Mouse (Mus musculus) ES-Bruce4 (cell line): ENCODE measurements at regions not wholly inside any gene's neighbourhood (a gene's known extent, or its start where the extent isn't known, plus 50 kb on each side); places are given as distances from the start of the nearest gene placed in this dataset.

ENCODE experiments used
- H3K27ac ChIP-seq: 2 replicates; pipeline ENCODE4 v1.5.1; 2012; ENCODE audit warnings: low read length, inconsistent platforms; ENCODE audit not compliant: insufficient read depth
- H3K27me3 ChIP-seq: 2 replicates; pipeline ENCODE4 v1.6.1; 2012; ENCODE audit warnings: mild to moderate bottlenecking, low read length, inconsistent platforms; ENCODE audit not compliant: control insufficient read depth, poor library complexity, insufficient read depth, severe bottlenecking
- H3K36me3 ChIP-seq: 2 replicates; pipeline ENCODE4 v1.6.1; 2012; ENCODE audit warnings: inconsistent platforms, mild to moderate bottlenecking, low read length, moderate library complexity; ENCODE audit not compliant: control insufficient read depth, poor library complexity, insufficient read depth, severe bottlenecking
- H3K4me1 ChIP-seq: one replicate; pipeline ENCODE4 v1.8.1; 2011; ENCODE audit warnings: low read length; ENCODE audit not compliant: control insufficient read depth, insufficient read depth
- H3K4me3 ChIP-seq: 2 replicates; pipeline ENCODE4 v1.5.1; 2011; ENCODE audit warnings: low read depth, mild to moderate bottlenecking, low read length
- H3K9ac ChIP-seq: 2 replicates; pipeline ENCODE4 v1.6.1; 2012; ENCODE audit warnings: low read depth, mild to moderate bottlenecking, inconsistent platforms; ENCODE audit not compliant: poor library complexity, severe bottlenecking
- H3K9me3 ChIP-seq: replicated peaks from 2 replicates; pipeline ENCODE4 v1.6.1; 2012; ENCODE audit warnings: mild to moderate bottlenecking, low read length, inconsistent platforms; ENCODE audit not compliant: control insufficient read depth, poor library complexity, insufficient read depth, severe bottlenecking
- CTCF ChIP-seq: IDR thresholded peaks from one replicate; pipeline ENCODE4 v1.8.1; 2011; ENCODE audit warnings: low read depth, low read length
- EP300 ChIP-seq: IDR thresholded peaks from 2 replicates; pipeline ENCODE4 v1.6.1; 2011; ENCODE audit warnings: low read depth, low read length; ENCODE audit not compliant: insufficient read depth
- POLR2A ChIP-seq: IDR thresholded peaks from one replicate; pipeline ENCODE4 v1.8.1; 2011; ENCODE audit warnings: low read length; ENCODE audit not compliant: insufficient read depth

GRCm38 (mm10) chr11:24671662-24672061 is 593.8 kb downstream of the Bcl11a start:
- no peaks in the 10 kb centered on the region for H3K36me3 ChIP-seq
- no peaks in the 10 kb centered on the region for H3K9me3 ChIP-seq
- no peak overlapping the region for H3K4me3 ChIP-seq
- H3K4me1 ChIP-seq: no peaks in the 10 kb centered on the region
- TF ChIP-seq CTCF (no peak), EP300 (no peak), POLR2A (no peak)
- no peak overlapping the region for H3K9ac ChIP-seq
- no peak overlapping the region for H3K27ac ChIP-seq
- no peaks in the 10 kb centered on the region for H3K27me3 ChIP-seq

GRCm38 (mm10) chr11:24673248-24674207 is 595.7 kb downstream of the Bcl11a start:
- Histone ChIP-seq H3K36me3 (no peaks in the 10 kb centered on the region), H3K4me3 (no peak overlapping the region), H3K9me3 (no peaks in the 10 kb centered on the region), H3K27ac (no peak overlapping the region), H3K27me3 (no peaks in the 10 kb centered on the region), H3K4me1 (no peaks in the 10 kb centered on the region), H3K9ac (no peak overlapping the region)
- no peak for TF ChIP-seq EP300
- no peak for TF ChIP-seq CTCF
- no peak for TF ChIP-seq POLR2A

- Histone ChIP-seq H3K9ac (no peak overlapping the region), H3K27ac (no peak overlapping the region)
- TF ChIP-seq POLR2A (no peak), EP300 (no peak), CTCF (no peak)
Observed at GRCm38 (mm10) chr11:24674208-24674571, 596.3 kb downstream of the Bcl11a start.

GRCm38 (mm10) chr11:24677016-24677415 is 599.2 kb downstream of the Bcl11a start:
- TF ChIP-seq POLR2A (no peak), EP300 (no peak), CTCF (no peak)
- Histone ChIP-seq H3K9me3 (no peaks in the 10 kb centered on the region), H3K27me3 (no peaks in the 10 kb centered on the region), H3K4me3 (no peak overlapping the region), H3K27ac (no peak overlapping the region), H3K36me3 (no peaks in the 10 kb centered on the region), H3K9ac (no peak overlapping the region), H3K4me1 (no peaks in the 10 kb centered on the region)

More at GRCm38 (mm10) chr11:24674208-24674571, 596.3 kb downstream of the Bcl11a start:
- H3K36me3 ChIP-seq: no peaks in the 10 kb centered on the region
- no peaks in the 10 kb centered on the region for H3K4me1 ChIP-seq
- H3K4me3 ChIP-seq: no peak overlapping the region
- no peaks in the 10 kb centered on the region for H3K27me3 ChIP-seq
- no peaks in the 10 kb centered on the region for H3K9me3 ChIP-seq

- Histone ChIP-seq H3K27ac (no peak overlapping the region), H3K27me3 (0 out of 2 replicates have a peak, but pooled peaks cover 1% of the 10 kb centered on the region), H3K9me3 (no peaks in the 10 kb centered on the region), H3K4me3 (no peak overlapping the region), H3K4me1 (no peaks in the 10 kb centered on the region), H3K36me3 (no peaks in the 10 kb centered on the region), H3K9ac (no peak overlapping the region)
- TF ChIP-seq CTCF (no peak), POLR2A (no peak), EP300 (no peak)
Observed at GRCm38 (mm10) chr11:24679581-24679980, 601.7 kb downstream of the Bcl11a start.

- Histone ChIP-seq H3K4me3 (no peak overlapping the region), H3K27ac (no peak overlapping the region), H3K9ac (no peak overlapping the region), H3K9me3 (no peaks in the 10 kb centered on the region), H3K36me3 (no peaks in the 10 kb centered on the region), H3K27me3 (0 out of 2 replicates have a peak, but pooled peaks cover 1% of the 10 kb centered on the region), H3K4me1 (no peaks in the 10 kb centered on the region)
- TF ChIP-seq EP300: no peak
- TF ChIP-seq POLR2A: no peak
Observed at GRCm38 (mm10) chr11:24682423-24682822, 604.6 kb downstream of the Bcl11a start.
